Mouse (Mus musculus): ENCODE results near the gene Ap1b1.
A peak's percentile ranks its signal among the peaks of the same experiment; 100 is the strongest.

Ap1b1 gene

DNA sequence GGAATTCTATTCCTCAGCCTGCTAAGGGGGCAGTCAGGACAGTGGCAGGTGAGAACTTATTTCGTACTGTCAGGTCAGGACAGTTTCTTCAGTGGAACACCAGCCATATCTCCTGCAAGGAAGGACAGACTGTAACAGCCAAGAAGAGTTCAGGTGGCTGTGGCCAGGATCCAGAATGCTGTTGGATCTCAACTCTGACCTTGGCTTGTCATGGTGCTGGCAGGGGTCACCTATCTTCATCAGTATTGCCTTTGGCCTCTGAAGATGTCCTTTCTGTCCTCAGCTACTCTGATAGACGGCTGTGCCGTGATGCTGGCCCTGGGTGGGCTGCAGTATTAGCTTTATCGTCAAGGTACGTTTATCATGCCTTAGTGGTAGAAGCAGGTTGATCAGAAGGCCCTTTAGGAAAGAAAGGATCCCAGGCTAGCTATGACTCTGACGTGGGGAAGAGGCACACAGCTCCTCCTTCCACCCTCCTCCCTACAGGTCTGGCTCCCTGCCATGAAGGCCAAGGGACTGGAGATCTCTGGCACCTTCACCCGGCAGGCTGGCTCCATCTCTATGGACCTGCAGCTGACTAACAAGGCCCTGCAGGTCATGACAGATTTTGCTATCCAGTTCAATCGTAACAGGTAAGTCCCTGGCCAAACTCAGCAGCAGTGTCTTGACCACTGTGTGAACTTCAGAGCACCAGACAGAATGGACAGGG is 50.7 kb downstream of the Ap1b1 start:
- DNase-seq, result no peak

DNA sequence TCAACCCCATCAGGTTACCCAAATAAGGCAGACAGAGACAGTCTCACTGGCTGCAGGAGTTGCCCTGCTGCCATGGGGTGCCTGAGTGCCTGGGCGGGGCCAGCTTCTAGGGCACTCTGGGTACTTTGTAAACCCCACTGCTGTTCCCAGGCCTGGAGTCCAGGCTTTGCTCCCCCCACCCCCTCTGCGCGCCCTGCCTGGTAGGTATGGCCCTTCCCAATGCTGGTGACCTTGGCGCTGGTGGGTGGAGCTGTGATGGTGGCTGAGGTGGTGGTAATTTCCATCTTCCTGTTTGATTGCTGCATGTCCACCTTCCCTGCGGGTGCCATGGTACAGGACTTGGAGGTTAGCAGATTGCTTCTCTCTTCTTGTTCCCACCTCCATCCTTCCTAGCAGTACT is 54.0 kb downstream of the Ap1b1 start:
- no peak for DNase-seq

DNA sequence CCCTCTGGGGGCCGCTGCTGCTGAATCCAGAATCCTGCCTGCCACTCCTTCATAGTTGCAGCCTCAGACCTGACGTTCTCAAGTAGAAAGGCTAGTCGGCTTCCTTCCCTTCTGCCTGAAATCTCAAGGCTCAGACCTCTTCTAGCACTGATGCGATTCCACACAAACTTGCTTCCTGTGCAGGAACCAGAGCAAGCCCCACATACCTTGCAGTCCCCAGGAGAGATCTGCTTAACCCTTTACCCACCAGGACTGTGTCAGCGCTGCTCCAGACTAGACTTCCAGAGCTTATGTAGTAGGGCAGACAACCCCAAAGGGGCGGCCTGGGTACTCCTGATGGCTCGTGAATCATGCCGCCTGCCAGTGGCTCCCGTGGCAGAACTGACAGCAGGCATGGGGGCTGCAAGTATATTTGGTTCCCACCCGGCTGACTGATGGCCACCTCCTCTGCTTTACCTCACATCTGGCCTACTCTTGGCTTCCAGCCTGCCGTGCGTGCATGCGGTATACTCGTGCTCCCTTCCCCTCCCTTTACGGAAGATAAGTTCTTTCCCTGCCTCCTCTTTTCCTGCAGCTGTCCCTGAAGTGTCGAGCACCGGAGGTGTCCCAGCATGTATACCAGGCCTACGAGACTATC is 54.6 kb downstream of the Ap1b1 start:
- DNase-seq, result peak; percentile 69

GRCm38 (mm10) chr11:5042645-5043381 is 56.2 kb downstream of the Ap1b1 start:
- no peak for DNase-seq

DNA sequence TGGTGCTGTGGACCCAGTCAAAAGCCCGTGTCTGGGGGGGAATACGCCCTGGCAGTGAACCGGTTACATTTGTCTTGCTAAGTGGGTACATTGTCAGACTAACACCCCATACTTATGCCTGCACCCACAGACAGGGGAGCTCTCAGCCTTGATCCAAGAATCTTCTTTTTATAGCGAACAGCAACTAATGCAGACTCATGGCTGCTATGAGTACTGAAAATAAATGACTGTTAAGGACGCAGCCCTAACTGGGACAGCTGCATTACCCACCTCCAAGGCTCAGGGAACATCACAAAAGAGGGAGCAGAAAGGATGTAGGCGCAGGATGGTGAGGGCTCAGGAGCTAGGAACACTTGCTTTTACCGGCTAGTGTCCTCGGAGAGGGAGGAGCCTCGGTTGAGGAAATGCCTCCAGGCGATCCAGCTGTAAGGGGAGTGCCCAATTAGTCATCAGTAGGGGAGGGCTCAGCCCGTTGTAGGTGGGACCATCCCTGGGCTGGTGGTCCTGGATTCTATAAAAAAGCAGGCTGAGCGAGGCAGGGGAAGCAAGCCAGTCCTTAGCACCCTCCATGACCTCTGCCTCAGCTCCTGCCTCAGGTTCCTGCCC is 59.8 kb downstream of the Ap1b1 start:
- DNase-seq, result no peak

- DNase-seq, result no peak
Observed at GRCm38 (mm10) chr11:5051629-5052028, 65.0 kb downstream of the Ap1b1 start.

DNA sequence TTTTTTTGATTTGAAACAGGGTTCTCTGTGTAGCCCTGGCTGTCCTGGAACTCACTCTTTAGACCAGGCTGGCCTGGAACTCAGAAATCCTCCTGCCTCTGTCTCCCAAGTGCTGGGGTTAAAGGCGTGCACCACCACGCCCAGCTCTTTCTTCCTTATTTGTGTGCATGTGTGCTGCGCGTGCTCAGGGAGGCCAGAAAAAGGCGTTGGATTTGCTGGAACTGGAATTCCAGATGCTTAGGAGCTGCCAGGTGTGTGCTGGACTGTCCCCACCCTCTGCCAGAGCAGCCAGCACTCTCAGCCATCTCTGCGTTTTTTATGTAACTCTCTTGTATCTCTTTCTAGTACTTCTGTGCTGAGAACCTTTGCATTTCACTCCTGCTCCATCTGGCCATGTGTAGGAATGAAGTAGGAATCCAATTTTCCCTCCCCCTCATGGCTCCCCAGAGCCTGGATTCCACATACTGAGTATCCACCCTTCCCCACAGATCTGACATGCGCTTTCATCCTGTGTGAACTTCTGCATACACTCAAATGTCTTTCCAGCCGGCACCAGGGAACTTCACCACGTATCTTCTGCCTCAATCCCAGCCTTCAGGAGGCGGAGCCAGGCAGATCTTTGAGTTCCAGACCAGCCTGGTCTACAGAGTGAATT is 65.7 kb downstream of the Ap1b1 start:
- no peak for DNase-seq

GRCm38 (mm10) chr11:5054151-5054550 is 67.5 kb downstream of the Ap1b1 start:
- DNase-seq, result no peak

DNA sequence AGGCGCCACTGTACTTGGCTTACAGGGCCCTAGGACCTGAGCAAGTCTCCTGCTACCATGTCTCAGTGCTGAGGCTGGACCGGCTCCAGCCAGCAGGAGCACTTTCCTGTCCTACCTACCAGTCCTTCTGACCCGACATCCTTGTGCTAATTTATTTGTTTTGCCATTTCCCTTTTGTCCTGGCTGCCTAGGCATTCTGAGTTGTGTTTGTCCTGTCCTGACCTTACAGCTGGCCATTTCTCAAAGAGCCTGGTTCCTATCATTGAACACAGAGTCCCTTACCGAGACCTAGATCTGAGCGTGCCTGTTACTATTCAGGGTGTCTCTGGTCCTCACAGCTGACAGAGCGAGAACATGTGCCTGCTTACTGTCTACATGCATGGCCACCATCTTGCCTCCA is 68.2 kb downstream of the Ap1b1 start:
- DNase-seq, result no peak

DNA sequence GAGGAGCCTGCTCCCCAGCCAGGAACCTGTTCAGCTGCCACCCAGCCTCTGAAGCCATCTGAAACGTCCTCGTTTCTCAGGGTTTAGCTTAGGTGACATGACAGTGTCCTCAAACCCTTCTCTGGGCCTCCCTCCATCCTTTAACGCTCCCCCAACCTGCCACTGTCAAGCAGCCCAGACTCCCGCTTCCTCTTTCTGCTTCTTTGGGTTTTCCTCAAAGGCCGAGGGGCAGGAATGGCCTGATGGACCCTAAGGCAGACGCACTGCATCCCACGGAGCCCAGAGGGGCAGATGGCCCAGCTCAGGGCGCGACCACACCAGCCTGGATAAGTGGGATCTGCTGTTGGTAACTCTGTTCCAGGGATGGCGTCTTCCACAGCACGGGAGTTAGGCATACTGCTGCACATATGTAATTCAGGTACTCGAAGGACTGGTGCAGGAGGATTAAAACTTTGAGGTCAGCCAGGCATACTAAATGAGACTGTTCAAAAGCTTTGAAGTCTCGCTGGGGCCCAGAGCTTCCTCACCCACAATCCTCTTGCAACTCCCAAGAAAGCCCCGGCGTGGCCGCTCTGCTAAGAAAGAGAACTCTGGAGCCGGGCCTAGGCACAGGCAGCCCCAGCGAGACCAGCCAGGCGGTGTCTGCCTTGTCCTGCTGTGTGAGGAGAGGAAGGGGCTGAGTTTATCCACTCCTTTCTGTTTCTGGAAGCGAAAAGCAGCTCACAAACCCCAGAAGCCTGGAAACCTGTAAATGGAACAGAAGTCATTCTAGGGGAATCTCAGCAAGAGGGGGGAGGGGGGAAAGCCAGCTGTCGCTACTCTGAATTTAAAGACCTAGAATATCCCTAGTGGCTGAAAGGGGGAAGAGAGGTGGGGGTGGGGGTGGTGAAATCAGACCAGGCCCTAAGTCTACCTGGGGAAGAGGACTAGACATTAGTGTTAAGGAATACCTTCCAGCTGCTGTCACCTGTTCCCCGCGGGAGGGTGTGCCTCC is 69.6 kb downstream of the Ap1b1 start:
- peak; percentile 40 for DNase-seq

DNA sequence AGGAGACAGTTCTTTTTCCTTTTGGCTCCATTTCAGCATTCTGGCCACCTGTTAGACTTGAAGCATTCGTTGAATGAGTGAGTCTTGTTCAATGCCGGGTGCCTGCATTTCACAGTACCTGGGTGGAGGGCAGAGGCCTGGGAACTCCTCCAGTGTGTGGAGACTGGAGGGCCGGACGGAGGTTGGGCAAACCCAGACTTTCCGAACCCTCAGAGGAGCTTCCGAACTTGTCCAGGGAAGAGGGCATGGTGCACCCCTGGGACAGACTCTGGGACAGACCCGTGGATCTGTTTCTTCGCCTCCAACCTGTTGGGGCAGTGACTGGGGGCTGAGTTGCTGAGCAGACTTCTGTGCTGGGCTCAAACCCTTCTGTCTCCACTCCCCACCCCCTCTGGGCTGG is 70.4 kb downstream of the Ap1b1 start:
- no peak for DNase-seq

DNA sequence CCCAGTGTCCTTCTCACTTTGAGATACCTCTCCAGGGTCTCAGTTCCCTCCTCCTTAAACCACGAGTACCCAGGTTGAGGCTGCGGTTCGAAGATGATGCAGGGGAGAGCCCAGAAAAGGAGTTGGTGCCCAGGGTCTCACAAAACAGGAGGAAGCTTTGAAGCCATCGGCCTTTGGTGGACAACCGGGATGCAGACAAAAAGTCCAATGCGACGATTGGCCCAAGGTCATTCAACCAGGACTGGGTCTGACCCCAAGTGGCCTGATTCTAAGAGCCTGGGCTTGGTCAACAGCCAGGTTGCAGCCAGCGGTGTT is 70.9 kb downstream of the Ap1b1 start:
- no peak for DNase-seq

DNA sequence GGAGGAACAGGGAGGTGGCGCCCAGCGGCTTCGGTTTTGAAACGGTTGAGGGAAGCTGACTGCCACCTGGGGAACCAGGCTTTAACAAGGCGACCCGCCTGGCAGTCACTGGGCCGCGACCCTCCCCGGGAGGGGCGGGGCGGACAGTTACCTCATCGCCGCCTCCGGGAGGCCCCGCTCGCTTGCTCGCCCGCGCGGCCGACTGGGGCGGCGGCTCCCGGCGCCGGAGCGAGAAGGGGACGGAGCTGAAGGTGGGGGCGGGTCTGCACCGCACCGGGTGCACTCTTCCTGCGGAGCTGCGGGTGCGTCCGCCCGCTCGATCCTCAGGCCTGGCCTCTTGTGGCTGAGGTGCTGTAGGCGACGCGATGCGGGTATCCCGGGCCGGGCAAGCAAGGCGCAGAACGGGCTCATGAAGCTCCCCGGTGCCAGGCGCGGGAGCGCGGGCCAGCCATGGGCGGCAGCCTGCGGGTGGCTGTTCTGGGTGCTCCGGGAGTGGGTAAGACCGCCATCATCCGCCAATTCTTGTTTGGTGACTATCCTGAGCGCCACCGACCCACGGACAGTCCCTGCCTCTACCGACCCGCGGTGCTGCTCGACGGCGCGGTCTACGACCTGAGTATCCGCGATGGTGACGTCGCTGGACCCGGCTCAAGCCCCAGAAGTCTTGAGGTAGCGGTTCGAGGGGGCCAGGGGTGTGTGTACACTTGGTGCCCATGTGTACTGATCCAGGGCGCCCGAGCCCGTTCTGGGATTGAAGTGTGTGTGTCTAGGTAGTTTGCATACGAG is 71.4 kb downstream of the Ap1b1 start, which contains the start of gene Rasl10a:
Rasl10a (plus strand) TSS at position 273 of the 786 bp plus-strand sequence.
- DNase-seq, result peak; percentile 50

DNA sequence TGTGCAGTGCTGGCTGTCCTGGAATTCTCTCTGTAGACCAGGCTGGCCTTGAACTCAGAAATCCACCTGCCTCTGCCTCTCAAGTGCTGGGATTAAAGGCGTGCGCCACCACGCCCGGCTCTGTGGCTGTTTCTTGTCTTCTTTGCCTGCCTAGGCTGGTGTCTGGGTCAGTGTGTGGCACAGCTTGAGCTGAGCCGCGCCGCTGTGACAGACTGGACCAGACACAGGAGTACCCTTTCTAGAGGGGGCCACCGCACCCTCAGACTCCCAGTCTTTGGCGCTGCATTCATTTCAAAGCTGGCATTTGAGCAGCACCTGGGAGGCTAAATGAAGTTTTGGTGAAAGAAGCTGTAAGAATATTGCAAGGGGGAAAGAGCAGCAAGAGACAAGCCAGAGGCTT is 72.2 kb downstream of the Ap1b1 start:
- no peak for DNase-seq

DNA sequence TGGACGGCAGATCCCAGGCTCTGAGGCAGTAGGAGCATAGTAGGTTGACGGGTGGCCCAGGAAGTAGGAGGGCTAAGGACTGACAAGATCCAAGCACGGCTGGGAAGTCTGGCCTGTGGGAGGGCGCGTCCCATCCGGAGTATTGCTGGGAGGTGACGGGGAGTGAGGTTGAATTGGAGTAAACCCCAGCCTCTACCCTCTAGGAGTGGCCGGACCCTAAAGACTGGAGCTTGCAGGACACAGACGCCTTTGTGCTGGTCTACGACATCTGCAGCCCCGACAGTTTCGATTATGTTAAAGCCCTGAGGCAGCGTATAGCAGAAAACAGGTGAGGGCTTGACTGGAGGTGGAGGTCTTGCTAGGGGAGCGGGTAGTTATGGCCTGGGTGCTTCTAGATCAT is 72.6 kb downstream of the Ap1b1 start:
- no peak for DNase-seq

- DNase-seq, result peak; percentile 62
Observed at GRCm38 (mm10) chr11:5059704-5060156, 73.1 kb downstream of the Ap1b1 start.

DNA sequence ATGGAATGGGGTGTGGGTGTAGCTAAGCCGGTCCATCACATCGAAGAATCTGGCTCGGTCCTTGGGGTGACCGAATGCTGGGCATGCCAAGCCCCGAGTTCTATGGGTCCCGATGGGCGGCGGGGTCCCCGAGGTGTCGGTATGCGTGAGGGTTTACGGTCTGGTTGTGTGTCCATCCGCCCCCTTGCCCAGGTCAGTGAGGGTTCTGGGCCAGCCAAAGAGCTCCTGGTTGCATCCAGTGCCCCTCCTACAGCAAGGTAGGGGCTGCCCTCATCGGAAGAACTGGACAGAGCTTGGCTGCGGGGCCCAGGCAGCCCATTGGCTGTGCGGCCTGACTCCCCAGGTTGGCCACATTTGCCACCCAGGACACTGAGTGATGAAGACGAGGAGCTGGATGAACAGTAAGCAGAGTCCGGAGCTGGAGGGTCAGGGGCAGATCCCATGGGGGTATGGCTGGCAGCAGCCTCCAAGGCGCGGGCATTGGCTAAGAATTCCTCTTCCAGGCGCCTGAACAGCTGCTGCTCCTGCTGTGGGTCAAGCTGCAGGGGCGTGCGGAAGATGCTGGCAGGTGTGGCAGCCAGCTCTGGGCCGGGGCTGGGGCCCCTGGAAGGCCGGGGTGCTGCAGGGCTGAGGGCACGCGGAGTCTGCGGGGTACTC is 74.3 kb downstream of the Ap1b1 start:
- DNase-seq, result no peak

GRCm38 (mm10) chr11:5061413-5062139 is 75.0 kb downstream of the Ap1b1 start:
- DNase-seq, result peak; percentile 93

- no peak for DNase-seq
Observed at GRCm38 (mm10) chr11:5062326-5062725, 75.7 kb downstream of the Ap1b1 start.

Measured in right cerebral cortex, postnatal 14 days (tissue).